Comparison of ENCODE assay signal across 11 mouse cellular contexts in the genomic region with DNA sequence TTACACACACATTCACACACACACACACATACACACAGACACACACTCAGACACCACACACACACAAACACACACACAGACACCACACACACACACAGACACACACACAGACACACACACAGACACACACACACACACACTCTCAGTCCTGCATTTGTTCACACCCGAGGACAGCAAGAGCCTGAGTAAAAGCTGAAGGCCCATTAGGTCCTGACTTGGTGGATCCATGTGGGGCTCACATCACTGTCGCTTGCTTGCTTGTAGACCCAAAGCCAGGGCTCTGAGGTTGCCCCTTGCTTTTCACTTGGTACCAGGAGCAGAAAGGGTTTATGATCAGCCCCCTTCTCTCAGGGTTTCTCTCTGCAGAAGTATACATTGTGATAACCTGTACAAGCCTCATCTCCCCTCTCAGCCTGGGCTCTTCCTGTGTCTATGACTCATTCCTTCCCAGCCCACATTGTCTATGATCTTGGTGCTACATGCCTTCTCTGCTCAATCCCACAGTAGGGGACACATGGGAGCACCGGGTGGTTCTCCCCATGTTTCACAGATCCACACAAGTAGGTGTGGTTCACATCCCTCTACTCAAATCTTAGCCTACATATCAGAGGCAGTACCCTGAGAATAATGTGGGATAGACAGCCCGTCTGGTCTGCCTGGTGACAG.
"Had no signal": no experiment of that assay in that cellular context is flagged by ENCODE, and none has a peak within 500 bp of the region (broad histone marks: within the 10 kb centered on the region; RNA-seq: fewer than 3 reads in every experiment).

No protein-coding gene starts in this region.

- H3K9me3 ChIP-seq: neural tube, embryonic 15.5 days; stomach, embryonic 15.5 days had no signal

- H3K4me2 ChIP-seq: neural tube, embryonic 15.5 days; stomach, embryonic 15.5 days had no signal

- DNase-seq: retina, postnatal 1 day; spleen, adult 18-20 months; thymus, adult 18-20 months; thymus, adult 2 months; thymus, postnatal 14 days; thymus, postnatal 25 days; thymus, postnatal 36 days; thymus, postnatal 4 days had no signal

- H3K9ac ChIP-seq: neural tube, embryonic 15.5 days; stomach, embryonic 15.5 days had no signal

- H3K36me3 ChIP-seq: neural tube, embryonic 15.5 days; stomach, embryonic 15.5 days had no signal

- H3K4me3 ChIP-seq: neural tube, embryonic 15.5 days; stomach, embryonic 15.5 days had no signal

- H3K27me3 ChIP-seq: neural tube, embryonic 15.5 days; stomach, embryonic 15.5 days had no signal

- H3K4me1 ChIP-seq: neural tube, embryonic 15.5 days; stomach, embryonic 15.5 days had no signal

- H3K27ac ChIP-seq: neural tube, embryonic 15.5 days; stomach, embryonic 15.5 days; stomach, postnatal 0 days had no signal
